Mouse (Mus musculus): ENCODE data around the gene Golga7b.

The Golga7b gene

GRCm38 (mm10) chr19:42249976-42250914 lies 2.9 kb downstream of the Golga7b start:
- DNase-seq (ENCODE audit: low spot score in 2 of 2), result no peak

- peak in 1 of 2 experiments; percentile 45 for DNase-seq (ENCODE audit: low spot score in 2 of 2)
These were observed 8.0 kb downstream of the Golga7b start for GRCm38 (mm10) chr19:42255438-42255783.

GRCm38 (mm10) chr19:42255784-42256610 lies 8.6 kb downstream of the Golga7b start:
- DNase-seq (ENCODE audit: low spot score in 2 of 2), result peak in 1 of 2 experiments; percentile 44

GRCm38 (mm10) chr19:42256611-42257240 lies 9.4 kb downstream of the Golga7b start:
- DNase-seq (ENCODE audit: low spot score in 2 of 2), result peak in 1 of 2 experiments; percentile 45

GRCm38 (mm10) chr19:42257241-42257635 lies 9.9 kb downstream of the Golga7b start:
- DNase-seq (ENCODE audit: low spot score in 2 of 2), result no peak

- DNase-seq (ENCODE audit: low spot score in 2 of 2), result no peak
These were observed 10.7 kb downstream of the Golga7b start for GRCm38 (mm10) chr19:42258031-42258430.

- peak in 1 of 2 experiments; percentile 51 for DNase-seq (ENCODE audit: low spot score in 2 of 2)
These were observed 11.2 kb downstream of the Golga7b start for GRCm38 (mm10) chr19:42258596-42258995.

GRCm38 (mm10) chr19:42260486-42260885 lies 13.1 kb downstream of the Golga7b start:
- no peak for DNase-seq (ENCODE audit: low spot score in 2 of 2)

- DNase-seq (ENCODE audit: low spot score in 2 of 2), result no peak
These were observed 16.1 kb downstream of the Golga7b start for GRCm38 (mm10) chr19:42263524-42263923.

GRCm38 (mm10) chr19:42268337-42268736 lies 21.0 kb downstream of the Golga7b start:
- DNase-seq (ENCODE audit: low spot score in 2 of 2), result no peak

- DNase-seq (ENCODE audit: low spot score in 2 of 2), result no peak
These were observed 22.7 kb downstream of the Golga7b start for GRCm38 (mm10) chr19:42270119-42270518.

GRCm38 (mm10) chr19:42271182-42271581 lies 23.8 kb downstream of the Golga7b start:
- no peak for DNase-seq (ENCODE audit: low spot score in 2 of 2)

- peak in 1 of 2 experiments; percentile 95 for DNase-seq (ENCODE audit: low spot score in 2 of 2)
These were observed 24.9 kb downstream of the Golga7b start for GRCm38 (mm10) chr19:42272003-42272963.

GRCm38 (mm10) chr19:42277288-42277687 lies 29.9 kb downstream of the Golga7b start:
- DNase-seq (ENCODE audit: low spot score in 2 of 2), result no peak

- no peak for DNase-seq (ENCODE audit: low spot score in 2 of 2)
These were observed 31.1 kb downstream of the Golga7b start for GRCm38 (mm10) chr19:42278461-42278860.

- DNase-seq (ENCODE audit: low spot score in 2 of 2), result no peak
These were observed 32.2 kb downstream of the Golga7b start for GRCm38 (mm10) chr19:42279611-42280010.

- no peak for DNase-seq (ENCODE audit: low spot score in 2 of 2)
These were observed 36.8 kb downstream of the Golga7b start for GRCm38 (mm10) chr19:42284178-42284577.

- no peak for DNase-seq (ENCODE audit: low spot score in 2 of 2)
These were observed 41.0 kb downstream of the Golga7b start for GRCm38 (mm10) chr19:42288361-42288760.

GRCm38 (mm10) chr19:42290954-42291661 lies 43.7 kb downstream of the Golga7b start:
- peak in 1 of 2 experiments; percentile 44 for DNase-seq (ENCODE audit: low spot score in 2 of 2)

GRCm38 (mm10) chr19:42292106-42292505 lies 44.7 kb downstream of the Golga7b start:
- no peak for DNase-seq (ENCODE audit: low spot score in 2 of 2)
